Mouse (Mus musculus): Measurements from ENCODE around the gene Aamp. TPM values are rescaled to one million over a fixed set of nuclear protein-coding genes. Genes with fewer than 3 reads are reported as not detected.
A peak's percentile ranks its signal among the peaks of the same experiment; 100 is the strongest.

Aamp gene
- polyA plus RNA-seq, 1 experiment = 102 TPM

- no peak for TF ChIP-seq CTCF (IDR thresholded peaks at IDR 0.05; ENCODE audit: extremely low read depth, insufficient read depth, insufficient read length, insufficient replicate concordance)
- TF ChIP-seq POLR2A (IDR thresholded peaks at IDR 0.05; ENCODE audit: low read depth, low read length) = no peak
Observed at GRCm38 (mm10) chr1:74308001-74308964, 23.7 kb upstream of the Aamp start.

GRCm38 (mm10) chr1:74307146-74307545 is 22.6 kb upstream of the Aamp start:
- no peak overlapping the region for H3K27ac ChIP-seq (ENCODE audit: insufficient read depth, low read length)
- no peaks in the 10 kb centered on the region for H3K36me3 ChIP-seq (ENCODE audit: control insufficient read depth, insufficient read depth, low read length)
- WGBS = 82% methylated on average over 1 of the region's 1 CpGs

More at GRCm38 (mm10) chr1:74308001-74308964, 23.7 kb upstream of the Aamp start:
- H3K27me3 ChIP-seq (ENCODE audit: control insufficient read depth, insufficient read depth, low read length) = peaks cover 2% of the 10 kb centered on the region; the same call in 1 of the 2 replicates
- H3K4me3 ChIP-seq (ENCODE audit: extremely low read depth, insufficient read depth, insufficient read length) = no peak overlapping the region
- H3K4me1 ChIP-seq (ENCODE audit: control insufficient read depth, insufficient read depth, insufficient read length) = peaks cover 6% of the 10 kb centered on the region; the same call in 1 of the 2 replicates
- H3K27ac ChIP-seq (ENCODE audit: insufficient read depth, low read length) = no peak overlapping the region
- 65% methylated on average over 10 of the region's 10 CpGs for WGBS
- no peak for DNase-seq (ENCODE audit: low read depth in 1 of 2, low spot score in 2 of 2)
- no peaks in the 10 kb centered on the region for H3K36me3 ChIP-seq (ENCODE audit: control insufficient read depth, insufficient read depth, low read length)

GRCm38 (mm10) chr1:74305522-74305921 is 21.0 kb upstream of the Aamp start, which contains the start of gene Tmbim1:
TSS of gene Tmbim1 (minus strand) at chr1:74305622.
- WGBS = 97% methylated on average over 2 of the region's 2 CpGs
- TF ChIP-seq CTCF (IDR thresholded peaks at IDR 0.05; ENCODE audit: extremely low read depth, insufficient read depth, insufficient read length, insufficient replicate concordance) (no peak), POLR2A (IDR thresholded peaks at IDR 0.05; ENCODE audit: low read depth, low read length) (no peak)
- DNase-seq (ENCODE audit: low read depth in 1 of 2, low spot score in 2 of 2) = no peak
- Histone ChIP-seq H3K36me3 (ENCODE audit: control insufficient read depth, insufficient read depth, low read length) (no peaks in the 10 kb centered on the region), H3K27me3 (ENCODE audit: control insufficient read depth, insufficient read depth, low read length) (peaks cover 2% of the 10 kb centered on the region; the same call in 1 of the 2 replicates), H3K4me1 (ENCODE audit: control insufficient read depth, insufficient read depth, insufficient read length) (peaks cover 6% of the 10 kb centered on the region; the same call in 1 of the 2 replicates), H3K27ac (ENCODE audit: insufficient read depth, low read length) (peak within 1 kb of the TSS; percentile 67; the same call in 1 of the 2 replicates), H3K4me3 (ENCODE audit: extremely low read depth, insufficient read depth, insufficient read length) (peak within 1 kb of the TSS; percentile 69; the same call in 1 of the 2 replicates)

More at GRCm38 (mm10) chr1:74307146-74307545, 22.6 kb upstream of the Aamp start:
- Histone ChIP-seq H3K4me1 (ENCODE audit: control insufficient read depth, insufficient read depth, insufficient read length) (peaks cover 6% of the 10 kb centered on the region; the same call in 1 of the 2 replicates), H3K27me3 (ENCODE audit: control insufficient read depth, insufficient read depth, low read length) (peaks cover 2% of the 10 kb centered on the region; the same call in 1 of the 2 replicates), H3K4me3 (ENCODE audit: extremely low read depth, insufficient read depth, insufficient read length) (no peak overlapping the region)
- DNase-seq (ENCODE audit: low read depth in 1 of 2, low spot score in 2 of 2) = no peak
- no peak for TF ChIP-seq CTCF (IDR thresholded peaks at IDR 0.05; ENCODE audit: extremely low read depth, insufficient read depth, insufficient read length, insufficient replicate concordance)
- TF ChIP-seq POLR2A (IDR thresholded peaks at IDR 0.05; ENCODE audit: low read depth, low read length) = no peak

GRCm38 (mm10) chr1:74304946-74305345 is 20.4 kb upstream of the Aamp start:
- TF ChIP-seq CTCF (IDR thresholded peaks at IDR 0.05; ENCODE audit: extremely low read depth, insufficient read depth, insufficient read length, insufficient replicate concordance) = no peak
- no peak for TF ChIP-seq POLR2A (IDR thresholded peaks at IDR 0.05; ENCODE audit: low read depth, low read length)
- WGBS = 93% methylated on average over 4 of the region's 4 CpGs
- peaks cover 2% of the 10 kb centered on the region; the same call in 1 of the 2 replicates for H3K27me3 ChIP-seq (ENCODE audit: control insufficient read depth, insufficient read depth, low read length)
- no peak overlapping the region for H3K27ac ChIP-seq (ENCODE audit: insufficient read depth, low read length)
- no peaks in the 10 kb centered on the region for H3K36me3 ChIP-seq (ENCODE audit: control insufficient read depth, insufficient read depth, low read length)
- H3K4me3 ChIP-seq (ENCODE audit: extremely low read depth, insufficient read depth, insufficient read length) = no peak overlapping the region
- DNase-seq (ENCODE audit: low read depth in 1 of 2, low spot score in 2 of 2) = no peak
- H3K4me1 ChIP-seq (ENCODE audit: control insufficient read depth, insufficient read depth, insufficient read length) = peaks cover 6% of the 10 kb centered on the region; the same call in 1 of the 2 replicates

GRCm38 (mm10) chr1:74304339-74304790 is 19.8 kb upstream of the Aamp start:
- H3K36me3 ChIP-seq (ENCODE audit: control insufficient read depth, insufficient read depth, low read length) = no peaks in the 10 kb centered on the region
- H3K27me3 ChIP-seq (ENCODE audit: control insufficient read depth, insufficient read depth, low read length) = peaks cover 2% of the 10 kb centered on the region; the same call in 1 of the 2 replicates
- no peak for DNase-seq (ENCODE audit: low read depth in 1 of 2, low spot score in 2 of 2)
- 11% methylated on average over 12 of the region's 12 CpGs for WGBS
- H3K4me1 ChIP-seq (ENCODE audit: control insufficient read depth, insufficient read depth, insufficient read length) = peaks cover 6% of the 10 kb centered on the region; the same call in 1 of the 2 replicates
- H3K27ac ChIP-seq (ENCODE audit: insufficient read depth, low read length) = peak overlapping the region; percentile 67
- no peak for TF ChIP-seq CTCF (IDR thresholded peaks at IDR 0.05; ENCODE audit: extremely low read depth, insufficient read depth, insufficient read length, insufficient replicate concordance)
- peak overlapping the region; percentile 69 for H3K4me3 ChIP-seq (ENCODE audit: extremely low read depth, insufficient read depth, insufficient read length)

- peak overlapping the region; percentile 69 for H3K4me3 ChIP-seq (ENCODE audit: extremely low read depth, insufficient read depth, insufficient read length)
- no peaks in the 10 kb centered on the region for H3K36me3 ChIP-seq (ENCODE audit: control insufficient read depth, insufficient read depth, low read length)
- WGBS = under 1% methylated on average over 54 of the region's 56 CpGs
- TF ChIP-seq POLR2A (IDR thresholded peaks at IDR 0.05; ENCODE audit: low read depth, low read length) (no peak), CTCF (IDR thresholded peaks at IDR 0.05; ENCODE audit: extremely low read depth, insufficient read depth, insufficient read length, insufficient replicate concordance) (no peak)
- peaks cover 6% of the 10 kb centered on the region; the same call in 1 of the 2 replicates for H3K4me1 ChIP-seq (ENCODE audit: control insufficient read depth, insufficient read depth, insufficient read length)
- peaks cover 2% of the 10 kb centered on the region; the same call in 1 of the 2 replicates for H3K27me3 ChIP-seq (ENCODE audit: control insufficient read depth, insufficient read depth, low read length)
- H3K27ac ChIP-seq (ENCODE audit: insufficient read depth, low read length) = peak overlapping the region; percentile 67
- DNase-seq (ENCODE audit: low read depth in 1 of 2, low spot score in 2 of 2) = peak in 1 of 2 experiments; percentile 40
Observed at GRCm38 (mm10) chr1:74303509-74304338, 19.2 kb upstream of the Aamp start.
